Mouse (Mus musculus): ENCODE measurements at regions not wholly inside any gene's neighbourhood (a gene's known extent, or its start where the extent isn't known, plus 50 kb on each side); places are given as distances from the start of the nearest gene placed in this dataset.
A peak's percentile ranks its signal among the peaks of the same experiment; 100 is the strongest.

DNA sequence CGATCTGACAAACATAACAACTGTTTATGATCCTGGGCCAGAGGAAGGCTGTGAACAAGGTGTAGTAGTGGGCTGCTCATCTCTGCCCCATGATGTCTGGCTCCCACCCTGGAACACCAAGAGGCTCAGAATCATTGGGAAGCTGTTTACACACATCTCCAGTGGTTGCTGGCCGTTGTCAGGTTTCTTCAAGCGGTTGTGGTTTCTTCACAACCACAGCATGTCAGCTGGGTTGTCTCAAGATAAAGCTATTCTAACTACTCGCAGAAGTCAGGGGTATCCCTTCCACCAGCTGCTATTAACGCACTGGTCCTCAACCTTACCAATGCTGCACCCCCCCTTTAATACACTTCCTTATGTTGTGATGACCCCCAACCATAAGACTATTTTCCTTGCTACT, 73.7 kb upstream of the Pcsk6 start:
- ATAC-seq (ENCODE audit: low FRiP score, low TSS enrichment) = no peak
- no peak overlapping the region for H3K9ac ChIP-seq (ENCODE audit: low read depth, low read length)
- H3K9me3 ChIP-seq (ENCODE audit: control insufficient read depth, low read length) = no peaks in the 10 kb centered on the region
- no peaks in the 10 kb centered on the region for H3K36me3 ChIP-seq (ENCODE audit: control insufficient read depth, insufficient read depth, low read length)
- no peak overlapping the region for H3K27ac ChIP-seq (ENCODE audit: low read depth, low read length)
- H3K27me3 ChIP-seq (ENCODE audit: control insufficient read depth, insufficient read depth, low read length) = no peaks in the 10 kb centered on the region
- no peak overlapping the region for H3K4me3 ChIP-seq (ENCODE audit: low read length)
- no peak overlapping the region for H3K4me2 ChIP-seq (replicated peaks; ENCODE audit: low read depth, low read length)
- 87% methylated on average over 5 of the region's 5 CpGs for WGBS
- H3K4me1 ChIP-seq (ENCODE audit: control insufficient read depth, insufficient read depth, low read length) = no peaks in the 10 kb centered on the region

DNA sequence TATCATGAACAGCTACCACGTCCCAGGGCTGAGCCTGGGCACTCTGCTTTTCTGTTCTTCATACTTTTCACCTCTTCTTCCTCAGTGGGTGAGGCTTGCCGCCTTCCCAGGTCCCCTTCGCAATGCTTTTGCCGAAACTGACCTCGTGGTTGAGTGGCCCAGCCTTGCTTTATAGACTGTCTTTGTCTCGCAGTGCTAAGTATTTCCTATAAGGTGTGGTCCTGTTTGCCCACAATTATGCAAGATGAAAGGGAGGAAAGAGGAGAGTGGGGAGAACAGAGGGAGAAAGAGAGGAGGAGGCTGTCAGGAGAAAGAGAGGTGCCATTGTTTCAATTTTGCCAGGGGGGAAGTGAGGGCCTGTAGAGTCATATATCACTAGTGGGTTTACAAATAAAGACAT, 71.3 kb upstream of the Pcsk6 start:
- H3K4me1 ChIP-seq (ENCODE audit: control insufficient read depth, insufficient read depth, low read length) = no peaks in the 10 kb centered on the region
- H3K4me2 ChIP-seq (replicated peaks; ENCODE audit: low read depth, low read length) = no peak overlapping the region
- H3K4me3 ChIP-seq (ENCODE audit: low read length) = no peak overlapping the region
- no peak overlapping the region for H3K9ac ChIP-seq (ENCODE audit: low read depth, low read length)
- H3K27ac ChIP-seq (ENCODE audit: low read depth, low read length) = no peak overlapping the region
- H3K9me3 ChIP-seq (ENCODE audit: control insufficient read depth, low read length) = peaks cover 5% of the 10 kb centered on the region; the same call in 1 of the 2 replicates
- no peaks in the 10 kb centered on the region for H3K27me3 ChIP-seq (ENCODE audit: control insufficient read depth, insufficient read depth, low read length)
- H3K36me3 ChIP-seq (ENCODE audit: control insufficient read depth, insufficient read depth, low read length) = no peaks in the 10 kb centered on the region
- WGBS = 57% methylated on average over 6 of the region's 6 CpGs
- no peak for ATAC-seq (ENCODE audit: low FRiP score, low TSS enrichment)

DNA sequence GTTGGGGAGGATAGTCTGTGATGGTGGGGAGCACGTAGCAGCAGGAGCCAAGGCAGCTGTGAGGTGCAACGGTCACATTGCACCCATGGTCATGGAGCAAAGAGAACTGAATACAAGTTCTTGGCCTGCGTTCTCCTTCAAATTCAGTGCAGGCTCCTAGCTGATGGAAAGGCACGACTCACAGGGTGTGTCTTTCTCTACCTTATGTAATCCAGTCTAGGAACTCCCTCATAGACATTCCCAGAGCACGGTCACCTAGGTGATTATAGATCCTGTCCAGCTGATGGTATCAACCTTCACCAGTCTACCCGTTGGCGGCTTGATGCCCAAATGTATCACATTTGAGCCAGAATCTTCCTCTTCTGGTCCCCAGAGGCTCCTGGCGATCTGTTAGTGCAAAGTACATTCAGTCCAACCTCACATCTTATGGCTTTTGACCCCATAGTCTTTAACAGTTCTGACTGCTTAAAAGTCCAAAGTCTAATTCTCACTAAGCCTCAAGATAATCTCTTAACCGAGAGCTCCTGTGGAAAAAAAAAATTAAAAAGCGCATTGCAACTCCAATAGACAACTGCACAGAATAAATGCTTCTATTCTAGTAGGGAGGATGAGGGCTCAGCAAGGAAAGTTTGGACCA, 69.2 kb upstream of the Pcsk6 start:
- Histone ChIP-seq H3K4me1 (ENCODE audit: control insufficient read depth, insufficient read depth, low read length) (no peaks in the 10 kb centered on the region), H3K9ac (ENCODE audit: low read depth, low read length) (no peak overlapping the region), H3K27me3 (ENCODE audit: control insufficient read depth, insufficient read depth, low read length) (no peaks in the 10 kb centered on the region), H3K4me3 (ENCODE audit: low read length) (no peak overlapping the region), H3K4me2 (replicated peaks; ENCODE audit: low read depth, low read length) (no peak overlapping the region), H3K9me3 (ENCODE audit: control insufficient read depth, low read length) (peaks cover 5% of the 10 kb centered on the region; the same call in 1 of the 2 replicates), H3K36me3 (ENCODE audit: control insufficient read depth, insufficient read depth, low read length) (no peaks in the 10 kb centered on the region), H3K27ac (ENCODE audit: low read depth, low read length) (no peak overlapping the region)
- no peak for ATAC-seq (ENCODE audit: low FRiP score, low TSS enrichment)
- WGBS = 93% methylated on average over 10 of the region's 10 CpGs

DNA sequence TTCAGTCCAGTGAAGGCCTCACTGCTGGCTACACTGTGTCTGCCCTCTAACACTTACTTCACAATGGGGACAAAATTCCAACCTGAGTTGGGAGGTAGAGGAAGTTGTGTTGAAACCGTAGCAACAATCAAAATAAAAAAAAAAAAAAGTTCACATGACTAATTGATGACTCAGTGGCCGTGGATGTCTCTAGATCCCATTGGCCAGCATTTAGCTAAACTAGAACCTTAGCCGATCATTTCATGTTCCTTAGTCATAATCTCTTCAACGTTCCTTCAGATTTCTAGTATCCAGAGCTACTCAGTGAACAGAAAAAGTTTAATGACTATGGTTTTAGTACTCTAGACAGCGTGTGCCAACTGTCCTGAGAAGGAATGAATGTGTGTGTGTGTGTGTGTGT, 59.2 kb upstream of the Pcsk6 start:
- Histone ChIP-seq H3K27ac (ENCODE audit: low read depth, low read length) (no peak overlapping the region), H3K4me3 (ENCODE audit: low read length) (no peak overlapping the region), H3K9me3 (ENCODE audit: control insufficient read depth, low read length) (no peaks in the 10 kb centered on the region), H3K4me2 (replicated peaks; ENCODE audit: low read depth, low read length) (no peak overlapping the region), H3K4me1 (ENCODE audit: control insufficient read depth, insufficient read depth, low read length) (peaks cover 10% of the 10 kb centered on the region), H3K9ac (ENCODE audit: low read depth, low read length) (no peak overlapping the region), H3K36me3 (ENCODE audit: control insufficient read depth, insufficient read depth, low read length) (no peaks in the 10 kb centered on the region), H3K27me3 (ENCODE audit: control insufficient read depth, insufficient read depth, low read length) (no peaks in the 10 kb centered on the region)
- WGBS = 87% methylated on average over 5 of the region's 5 CpGs
- no peak for ATAC-seq (ENCODE audit: low FRiP score, low TSS enrichment)

DNA sequence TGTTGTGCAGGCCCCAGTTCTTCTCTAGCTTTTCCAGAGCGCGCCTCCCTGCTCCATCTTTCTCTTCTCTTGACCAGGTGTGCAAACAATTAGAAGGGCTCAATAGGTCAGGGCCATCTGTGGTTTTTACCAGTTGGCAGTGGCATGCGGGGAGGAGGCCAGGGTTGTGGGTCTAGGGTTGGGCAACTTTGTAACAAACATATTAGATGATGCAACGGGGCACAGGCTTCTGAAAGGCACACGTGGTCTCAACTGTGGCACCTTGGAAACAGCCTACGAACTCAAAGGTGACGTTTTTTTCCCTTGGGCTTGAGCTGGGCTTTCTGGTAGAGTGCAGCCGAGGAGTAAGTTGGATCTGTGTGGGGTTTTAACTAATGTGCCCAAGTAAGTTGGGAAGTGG, 58.7 kb upstream of the Pcsk6 start:
- Histone ChIP-seq H3K9ac (ENCODE audit: low read depth, low read length) (no peak overlapping the region), H3K9me3 (ENCODE audit: control insufficient read depth, low read length) (no peaks in the 10 kb centered on the region), H3K4me3 (ENCODE audit: low read length) (no peak overlapping the region), H3K27me3 (ENCODE audit: control insufficient read depth, insufficient read depth, low read length) (no peaks in the 10 kb centered on the region), H3K27ac (ENCODE audit: low read depth, low read length) (no peak overlapping the region), H3K4me2 (replicated peaks; ENCODE audit: low read depth, low read length) (no peak overlapping the region), H3K36me3 (ENCODE audit: control insufficient read depth, insufficient read depth, low read length) (no peaks in the 10 kb centered on the region), H3K4me1 (ENCODE audit: control insufficient read depth, insufficient read depth, low read length) (peaks cover 10% of the 10 kb centered on the region)
- no peak for ATAC-seq (ENCODE audit: low FRiP score, low TSS enrichment)
- 88% methylated on average over 8 of the region's 8 CpGs for WGBS

DNA sequence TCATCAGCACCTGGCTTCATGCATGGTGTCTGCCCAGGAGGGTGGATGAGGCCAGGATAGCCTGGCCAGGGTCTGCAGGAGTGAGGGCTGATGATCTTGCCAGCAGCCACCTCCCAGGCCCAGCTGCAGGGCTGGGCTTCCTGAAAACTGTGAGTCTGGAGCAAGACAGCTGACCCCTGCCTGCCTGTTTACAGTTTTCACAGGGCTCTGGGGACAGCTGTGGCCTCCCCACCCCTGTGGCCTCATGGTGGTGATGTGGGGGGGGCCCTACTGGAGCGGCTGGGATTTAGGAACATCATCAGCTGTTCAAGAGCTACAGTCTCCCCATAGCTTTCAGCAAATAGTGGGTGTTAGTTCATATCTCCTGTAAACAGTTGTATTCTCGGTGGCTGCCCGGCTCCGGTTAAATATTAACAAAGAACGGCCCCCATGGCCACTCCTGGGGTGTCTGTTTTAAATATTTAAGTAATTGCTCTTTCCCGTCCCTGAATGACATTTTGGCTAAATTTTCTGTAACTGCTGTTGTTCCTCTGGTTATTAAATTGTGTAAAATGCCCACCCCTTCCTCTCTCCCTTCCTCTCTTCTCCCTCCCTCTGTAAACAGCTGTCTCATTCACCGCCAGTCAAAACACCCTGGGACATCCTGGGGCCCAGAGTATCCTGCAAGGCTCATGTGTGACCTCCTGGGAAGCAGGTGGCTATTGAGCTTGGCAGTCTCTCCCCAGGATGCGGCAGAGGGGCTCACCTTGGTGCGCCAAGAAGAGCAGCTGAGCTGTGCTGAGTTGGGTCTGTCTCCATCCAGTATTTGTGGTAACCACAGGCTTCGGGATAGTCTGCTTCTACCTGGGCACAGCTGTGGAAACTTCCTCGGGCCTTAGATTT, 57.9 kb upstream of the Pcsk6 start:
- H3K9ac ChIP-seq (ENCODE audit: low read depth, low read length) = no peak overlapping the region
- H3K9me3 ChIP-seq (ENCODE audit: control insufficient read depth, low read length) = no peaks in the 10 kb centered on the region
- no peaks in the 10 kb centered on the region for H3K36me3 ChIP-seq (ENCODE audit: control insufficient read depth, insufficient read depth, low read length)
- H3K27ac ChIP-seq (ENCODE audit: low read depth, low read length) = no peak overlapping the region
- no peak overlapping the region for H3K4me3 ChIP-seq (ENCODE audit: low read length)
- WGBS = 56% methylated on average over 11 of the region's 11 CpGs
- H3K4me1 ChIP-seq (ENCODE audit: control insufficient read depth, insufficient read depth, low read length) = peaks cover 10% of the 10 kb centered on the region
- ATAC-seq (ENCODE audit: low FRiP score, low TSS enrichment) = peak; percentile 39; the same call in 1 of the 2 replicates
- H3K4me2 ChIP-seq (replicated peaks; ENCODE audit: low read depth, low read length) = no peak overlapping the region
- no peaks in the 10 kb centered on the region for H3K27me3 ChIP-seq (ENCODE audit: control insufficient read depth, insufficient read depth, low read length)

All from kidney, embryonic 14.5 days (tissue).